Mouse (Mus musculus) stomach, embryonic 16.5 days (tissue): ENCODE measurements around the gene Dtx4. TPM values are rescaled to one million over a fixed set of nuclear protein-coding genes. Genes with fewer than 3 reads are reported as not detected.
A peak's percentile ranks its signal among the peaks of the same experiment; 100 is the strongest.

Experiments
- ATAC-seq: fragments of 200-750 bp; cut with Nextera tagmentation; 2 replicates; pipeline ENCODE4 v1.8.0; 2017; ENCODE audit warnings: moderate number of reproducible peaks, moderate TSS enrichment; ENCODE audit not compliant: insufficient read depth, low FRiP score
- H3K27ac ChIP-seq: fragments of 300-500 bp; sonication (generic); 2 replicates; pipeline ENCODE4 v1.5.1; 2014; ENCODE audit warnings: low read length
- H3K27me3 ChIP-seq: fragments of 300-500 bp; sonication (generic); 2 replicates; pipeline ENCODE4 v1.6.1; 2014; ENCODE audit warnings: low read length, control low read depth, mixed read lengths; ENCODE audit not compliant: control insufficient read depth, insufficient read depth
- H3K36me3 ChIP-seq: fragments of 300-500 bp; sonication (generic); 2 replicates; pipeline ENCODE4 v1.6.1; 2014; ENCODE audit warnings: low read length; ENCODE audit not compliant: control insufficient read depth, insufficient read depth
- H3K4me1 ChIP-seq: fragments of 300-500 bp; sonication (generic); 2 replicates; pipeline ENCODE4 v1.6.1; 2014; ENCODE audit warnings: low read length, control low read depth, mixed read lengths; ENCODE audit not compliant: control insufficient read depth, insufficient read depth
- H3K4me2 ChIP-seq: fragments of 300-500 bp; sonication (generic); 2 replicates; pipeline ENCODE4 v1.6.1; 2014; ENCODE audit warnings: low read depth, low read length, mixed read lengths
- H3K4me3 ChIP-seq: fragments of 300-500 bp; sonication (generic); replicated peaks from 2 replicates; pipeline ENCODE4 v1.5.1; 2014; ENCODE audit warnings: mild to moderate bottlenecking, low read length
- H3K9ac ChIP-seq: fragments of 300-500 bp; sonication (generic); 2 replicates; pipeline ENCODE4 v1.6.1; 2014; ENCODE audit warnings: low read length
- H3K9me3 ChIP-seq: fragments of 300-500 bp; sonication (generic); replicated peaks from 2 replicates; pipeline ENCODE4 v1.6.1; 2016; ENCODE audit warnings: low read length, control low read depth; ENCODE audit not compliant: control insufficient read depth
- WGBS: fragments of 180-500 bp; shearing (Covaris S2); extraction: QIAGEN DNeasy Blood & Tissue Kit; methylation state at CpG from one replicate; pipeline ENCODE4 v1.1.7; 2014; 5-methylcytosine and 5-hydroxymethylcytosine counted together
- polyA plus RNA-seq: library from polyadenylated mRNA; unstranded; fragments of >200 nt; fragmentation: Nextera tagmentation; extraction: Ambion mirVana; gene quantifications from 2 replicates; pipeline ENCODE4 v1.2.1, GENCODE M21; 2015

Dtx4 gene
- polyA plus RNA-seq, 1 experiment from 2014 or later, result 15.7 TPM

- Histone ChIP-seq H3K27me3 (no peaks in the 10 kb centered on the region), H3K27ac (peak overlapping the region; percentile 93), H3K4me2 (peak overlapping the region; percentile 39), H3K4me3 (no peak overlapping the region), H3K36me3 (peaks cover 11% of the 10 kb centered on the region; the same call in 1 of the 2 replicates), H3K9me3 (no peaks in the 10 kb centered on the region), H3K9ac (peak overlapping the region; percentile 43; the same call in 1 of the 2 replicates), H3K4me1 (peaks cover 24% of the 10 kb centered on the region)
- WGBS, result 28% methylated on average over 9 of the region's 9 CpGs
- peak; percentile 85 for ATAC-seq
Measured at GRCm38 (mm10) chr19:12488205-12488966, 12.9 kb downstream of the Dtx4 start.

DNA sequence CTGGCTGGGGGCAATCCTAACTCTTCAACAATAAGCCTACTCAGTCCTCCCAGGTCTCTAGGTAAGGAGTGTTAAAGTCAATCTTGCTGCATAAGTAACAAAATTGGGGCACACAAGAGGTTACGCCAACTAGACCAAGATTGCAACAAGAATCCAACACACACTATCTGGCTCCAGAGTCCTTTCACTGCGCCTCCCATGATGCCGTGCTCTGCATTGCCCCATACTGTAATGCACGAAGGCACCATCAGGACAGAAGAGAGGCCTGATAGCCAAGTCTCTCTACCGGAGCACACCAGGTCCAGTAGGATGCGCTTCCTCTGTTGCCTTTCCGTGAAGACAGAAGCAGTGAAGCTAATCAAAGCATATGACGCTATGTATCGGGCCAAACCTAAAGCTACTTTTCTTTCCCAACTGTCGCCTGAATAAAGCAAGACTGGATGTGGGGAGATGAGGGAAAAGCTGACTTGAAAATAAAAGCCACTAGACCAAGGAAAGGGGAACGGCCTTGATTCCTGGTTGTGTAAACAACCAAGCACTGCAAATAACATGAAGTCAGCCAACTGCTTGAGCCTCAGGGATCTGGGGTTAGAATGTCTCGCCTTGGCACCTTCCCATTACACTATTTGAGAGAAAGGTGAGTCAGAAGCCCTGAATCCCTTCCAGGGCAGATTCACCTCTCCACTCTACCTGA lies 13.6 kb downstream of the Dtx4 start:
- no peak; the same call in 1 of the 2 replicates for ATAC-seq
- peaks cover 11% of the 10 kb centered on the region; the same call in 1 of the 2 replicates for H3K36me3 ChIP-seq
- no peak overlapping the region for H3K9ac ChIP-seq
- H3K4me3 ChIP-seq, result no peak overlapping the region
- H3K4me2 ChIP-seq, result peak overlapping the region; percentile 39; the same call in 1 of the 2 replicates
- peaks cover 24% of the 10 kb centered on the region for H3K4me1 ChIP-seq
- H3K27ac ChIP-seq, result peak overlapping the region; percentile 93
- no peaks in the 10 kb centered on the region for H3K9me3 ChIP-seq
- 75% methylated on average over 12 of the region's 12 CpGs for WGBS
- H3K27me3 ChIP-seq, result no peaks in the 10 kb centered on the region

- WGBS, result 55% methylated on average over 6 of the region's 6 CpGs
- H3K4me3 ChIP-seq, result no peak overlapping the region
- H3K27me3 ChIP-seq, result no peaks in the 10 kb centered on the region
- no peaks in the 10 kb centered on the region for H3K9me3 ChIP-seq
- peaks cover 24% of the 10 kb centered on the region for H3K4me1 ChIP-seq
- peak overlapping the region; percentile 93 for H3K27ac ChIP-seq
- no peak overlapping the region for H3K9ac ChIP-seq
- peak; percentile 45 for ATAC-seq
- H3K4me2 ChIP-seq, result no peak overlapping the region
- H3K36me3 ChIP-seq, result peaks cover 11% of the 10 kb centered on the region; the same call in 1 of the 2 replicates
Measured at GRCm38 (mm10) chr19:12486875-12487274, 14.4 kb downstream of the Dtx4 start.

DNA sequence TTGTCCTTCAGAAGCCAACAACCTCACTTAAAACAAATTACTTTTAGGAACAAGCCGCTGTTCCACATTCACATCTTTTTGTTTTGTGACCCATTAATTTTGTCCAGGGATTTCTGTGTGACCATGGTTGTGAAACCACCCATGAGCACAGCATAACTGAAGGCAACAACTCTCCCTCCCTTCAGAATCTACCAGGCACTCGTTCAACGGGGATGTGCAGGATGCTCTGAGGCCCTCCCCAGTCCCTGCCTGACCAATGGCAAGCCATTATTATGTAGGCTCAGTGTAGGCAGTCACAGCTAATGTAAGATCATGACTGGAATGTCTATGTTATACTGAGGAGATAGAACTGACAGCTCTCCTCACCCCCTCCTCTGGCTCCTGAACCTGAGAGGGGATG lies 15.6 kb downstream of the Dtx4 start:
- Histone ChIP-seq H3K4me3 (no peak overlapping the region), H3K4me2 (no peak overlapping the region), H3K36me3 (0 out of 2 replicates have a peak, but pooled peaks cover 14% of the 10 kb centered on the region), H3K9ac (no peak overlapping the region), H3K27ac (no peak overlapping the region), H3K27me3 (no peaks in the 10 kb centered on the region), H3K9me3 (no peaks in the 10 kb centered on the region), H3K4me1 (peaks cover 24% of the 10 kb centered on the region)
- no peak for ATAC-seq
- WGBS, result 64% methylated on average over 3 of the region's 3 CpGs

DNA sequence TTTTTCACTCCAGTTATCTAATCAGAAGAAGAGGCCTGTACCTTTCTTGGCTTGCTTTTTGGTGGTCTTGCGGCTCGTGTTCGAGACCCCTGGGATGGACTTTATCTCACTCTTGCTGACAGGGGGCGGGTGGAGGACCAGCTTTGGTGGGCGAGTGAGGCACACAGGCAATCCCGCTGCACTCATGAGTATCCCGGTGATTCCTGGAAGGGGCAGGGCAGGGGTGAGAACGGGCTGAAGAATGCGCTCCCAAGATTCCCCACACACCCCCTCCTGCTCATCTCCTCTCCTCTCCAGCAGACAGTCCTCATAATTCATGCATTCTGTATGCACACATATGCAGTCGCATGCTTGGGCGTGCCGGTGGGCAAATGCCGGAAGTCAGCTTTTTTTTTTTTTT lies 16.0 kb downstream of the Dtx4 start:
- no peaks in the 10 kb centered on the region for H3K27me3 ChIP-seq
- H3K4me3 ChIP-seq, result no peak overlapping the region
- no peak overlapping the region for H3K4me2 ChIP-seq
- no peaks in the 10 kb centered on the region for H3K9me3 ChIP-seq
- H3K9ac ChIP-seq, result no peak overlapping the region
- peaks cover 24% of the 10 kb centered on the region for H3K4me1 ChIP-seq
- 75% methylated on average over 13 of the region's 13 CpGs for WGBS
- 0 out of 2 replicates have a peak, but pooled peaks cover 12% of the 10 kb centered on the region for H3K36me3 ChIP-seq
- no peak for ATAC-seq
- H3K27ac ChIP-seq, result no peak overlapping the region

DNA sequence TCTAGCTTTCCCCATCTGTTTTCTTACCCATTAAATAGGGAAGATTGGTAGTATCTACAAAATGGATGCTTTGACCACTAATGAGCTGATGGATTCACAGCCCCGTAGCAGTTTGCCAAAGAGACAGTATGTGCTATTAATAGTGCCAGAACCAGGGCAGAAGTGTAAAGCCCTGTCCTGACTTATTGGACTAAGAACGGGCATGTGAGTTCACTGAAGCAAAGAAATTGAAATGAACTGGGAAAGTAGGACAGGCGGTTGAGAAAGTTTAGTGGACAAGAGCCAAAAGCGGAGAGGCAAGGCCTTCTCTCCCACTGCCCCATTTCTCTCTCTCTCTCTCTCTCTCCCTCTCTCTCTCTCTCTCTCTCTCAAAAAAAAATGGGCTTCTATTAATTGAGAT lies 17.0 kb downstream of the Dtx4 start:
- no peaks in the 10 kb centered on the region for H3K27me3 ChIP-seq
- ATAC-seq, result no peak
- H3K27ac ChIP-seq, result peak overlapping the region; percentile 40; the same call in 1 of the 2 replicates
- H3K36me3 ChIP-seq, result 0 out of 2 replicates have a peak, but pooled peaks cover 7% of the 10 kb centered on the region
- H3K9ac ChIP-seq, result no peak overlapping the region
- H3K9me3 ChIP-seq, result no peaks in the 10 kb centered on the region
- WGBS, result 76% methylated on average over 4 of the region's 4 CpGs
- H3K4me1 ChIP-seq, result peaks cover 21% of the 10 kb centered on the region
- H3K4me3 ChIP-seq, result no peak overlapping the region
- no peak overlapping the region for H3K4me2 ChIP-seq

DNA sequence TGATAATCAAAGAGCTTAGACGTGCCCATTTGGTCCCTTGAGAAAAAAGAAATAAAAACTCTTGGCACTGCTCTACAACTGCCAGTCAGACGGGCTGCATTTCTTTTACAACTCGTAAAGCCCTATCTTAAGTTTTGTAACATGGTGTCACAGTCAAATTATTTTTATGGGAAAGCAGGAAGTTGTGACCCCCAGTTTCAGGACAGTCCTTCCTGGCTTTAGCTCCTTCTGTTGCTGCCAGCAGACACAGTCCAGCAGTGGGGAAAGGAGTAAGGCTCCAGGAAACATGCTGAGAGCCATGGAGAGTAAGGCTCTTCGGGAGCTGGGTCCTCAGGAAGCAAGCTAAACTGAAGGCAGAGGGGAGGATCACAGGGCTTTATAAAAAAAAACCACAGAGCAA lies 17.5 kb downstream of the Dtx4 start:
- no peak for ATAC-seq
- H3K27me3 ChIP-seq, result no peaks in the 10 kb centered on the region
- H3K9me3 ChIP-seq, result no peaks in the 10 kb centered on the region
- peak overlapping the region; percentile 40; the same call in 1 of the 2 replicates for H3K27ac ChIP-seq
- H3K9ac ChIP-seq, result no peak overlapping the region
- no peak overlapping the region for H3K4me2 ChIP-seq
- 61% methylated on average over 4 of the region's 4 CpGs for whole genome bisulfite sequencing
- H3K4me3 ChIP-seq, result no peak overlapping the region
- H3K36me3 ChIP-seq, result 0 out of 2 replicates have a peak, but pooled peaks cover 7% of the 10 kb centered on the region
- peaks cover 17% of the 10 kb centered on the region for H3K4me1 ChIP-seq

GRCm38 (mm10) chr19:12478369-12478768 lies 22.9 kb downstream of the Dtx4 start:
- Histone ChIP-seq H3K27ac (no peak overlapping the region), H3K36me3 (0 out of 2 replicates have a peak, but pooled peaks cover 11% of the 10 kb centered on the region), H3K4me3 (no peak overlapping the region), H3K9me3 (no peaks in the 10 kb centered on the region), H3K9ac (no peak overlapping the region), H3K4me2 (no peak overlapping the region), H3K4me1 (peaks cover 28% of the 10 kb centered on the region), H3K27me3 (no peaks in the 10 kb centered on the region)
- 82% methylated on average over 6 of the region's 6 CpGs for WGBS
- ATAC-seq, result no peak

DNA sequence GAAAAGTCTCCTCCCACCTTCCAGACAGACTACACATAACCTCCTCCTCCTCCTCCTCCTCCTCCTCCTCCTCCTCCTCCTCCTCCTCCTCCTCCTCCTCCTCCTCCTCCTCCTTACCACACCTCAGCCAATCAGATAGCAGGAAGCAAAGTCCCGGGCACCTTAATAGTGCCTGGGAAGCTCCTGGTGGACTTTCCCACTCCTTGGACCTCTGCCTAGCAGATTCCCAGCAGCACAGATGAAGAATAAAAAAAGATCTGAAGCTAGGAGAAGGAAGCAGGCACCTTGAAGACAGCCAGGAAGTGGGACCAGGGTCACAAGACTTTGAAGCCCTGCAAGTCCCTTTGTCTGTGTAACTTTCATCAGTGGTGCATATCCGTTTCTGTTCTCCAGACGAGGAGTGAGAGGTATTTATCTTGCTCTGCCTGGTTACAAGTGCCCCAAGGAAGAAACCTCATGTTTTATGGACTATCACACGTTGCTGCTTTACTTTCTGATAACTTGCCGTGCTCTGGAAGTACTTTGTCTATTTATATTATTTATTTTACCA lies 24.5 kb downstream of the Dtx4 start:
- H3K4me3 ChIP-seq, result no peak overlapping the region
- ATAC-seq, result no peak
- peak overlapping the region; percentile 94 for H3K27ac ChIP-seq
- 0 out of 2 replicates have a peak, but pooled peaks cover 11% of the 10 kb centered on the region for H3K36me3 ChIP-seq
- peaks cover 37% of the 10 kb centered on the region for H3K4me1 ChIP-seq
- no peak overlapping the region for H3K4me2 ChIP-seq
- no peaks in the 10 kb centered on the region for H3K9me3 ChIP-seq
- no peak overlapping the region for H3K9ac ChIP-seq
- 42% methylated on average over 5 of the region's 5 CpGs for WGBS
- H3K27me3 ChIP-seq, result no peaks in the 10 kb centered on the region
